Mouse (Mus musculus) spleen, adult 2 months (tissue): ENCODE results near the gene Dst.

ENCODE experiments used
- CTCF ChIP-seq: fragments of 200-500 bp; IDR thresholded peaks from 2 replicates; pipeline ENCODE4 v1.5.1; 2011; ENCODE audit warnings: mild to moderate bottlenecking, inconsistent platforms; ENCODE audit not compliant: insufficient read depth, insufficient read length, insufficient replicate concordance; ENCODE audit errors: extremely low read depth
- POLR2A ChIP-seq: fragments of 200-500 bp; IDR thresholded peaks from 2 replicates; pipeline ENCODE4 v1.6.1; 2011; ENCODE audit warnings: low read depth, low read length, inconsistent platforms

DNA sequence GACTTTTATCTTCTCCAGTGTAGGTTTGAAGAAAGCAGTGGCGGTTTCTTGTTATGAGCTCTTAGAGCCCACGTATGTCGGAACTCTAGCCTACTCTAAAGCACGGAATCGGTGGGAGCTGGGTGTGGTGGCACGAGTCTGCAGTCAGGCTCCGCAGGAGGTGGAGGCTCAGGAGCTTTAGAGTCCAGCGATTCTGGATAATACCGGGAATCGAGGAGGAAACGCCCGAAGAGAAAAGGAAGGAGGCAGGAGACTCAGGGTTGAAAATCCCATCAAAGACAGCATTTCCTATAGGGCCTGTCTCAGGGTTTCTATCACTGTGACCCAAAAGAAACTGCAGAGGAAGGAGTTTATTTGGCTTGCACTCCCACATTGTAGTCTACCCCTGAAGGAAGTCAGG, 151.2 kb downstream of the Dst start:
- TF ChIP-seq CTCF = no peak
- no peak for TF ChIP-seq POLR2A
